Mouse (Mus musculus): Measurements from ENCODE around the gene Thra. TPM values are rescaled to one million over a fixed set of nuclear protein-coding genes. Genes with fewer than 3 reads are reported as not detected.
A peak's percentile ranks its signal among the peaks of the same experiment; 100 is the strongest.

Thra gene
- polyA plus RNA-seq, 1 experiment, result 37.6 TPM

DNA sequence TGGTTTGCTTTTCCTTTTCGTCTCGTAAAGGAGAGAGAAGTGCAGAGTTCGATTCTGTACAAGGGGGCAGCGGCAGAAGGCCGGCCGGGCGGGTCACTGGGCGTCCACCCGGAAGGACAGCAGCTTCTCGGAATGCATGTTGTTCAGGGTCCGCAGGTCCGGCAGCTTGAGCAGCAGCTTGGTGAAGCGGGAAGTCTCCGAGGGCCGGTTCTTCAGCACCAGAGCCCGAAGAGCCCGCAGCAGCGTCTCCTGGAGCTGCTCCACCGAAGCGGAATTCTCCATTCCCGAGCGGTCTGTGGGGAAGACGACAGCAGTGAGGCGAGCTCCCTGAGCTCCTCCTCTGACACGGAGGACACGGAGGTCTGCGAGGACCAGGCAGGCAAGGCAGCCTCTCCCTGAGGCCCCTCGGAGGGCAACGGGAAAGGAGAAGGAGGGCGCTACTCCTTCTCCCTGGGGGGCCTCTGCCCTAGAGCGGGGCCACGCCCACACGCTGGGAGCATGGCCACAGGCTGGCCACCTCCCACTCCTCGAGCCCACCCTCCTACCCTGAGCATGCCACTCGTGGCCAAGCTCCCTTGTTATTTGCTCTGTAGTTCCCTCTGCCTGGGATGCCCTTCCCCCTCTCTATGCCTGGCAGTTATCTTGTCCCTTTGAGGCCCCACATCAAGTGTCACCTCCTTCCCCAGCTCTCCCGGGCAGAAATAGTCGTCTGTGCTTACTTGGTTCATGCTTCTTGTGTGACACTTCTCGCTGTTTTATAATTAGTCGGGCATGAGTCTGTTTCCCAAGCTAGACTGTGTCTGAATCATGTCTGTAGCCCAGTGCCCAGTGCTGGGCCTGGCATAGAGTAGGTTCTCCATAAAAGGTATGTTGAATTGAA, 27.9 kb downstream of the Thra start:
- peaks cover 83% of the 10 kb centered on the region for H3K36me3 ChIP-seq (replicated peaks; ENCODE audit: low read length)
- no peak for TF ChIP-seq GATA1 (IDR thresholded peaks at IDR 0.05; ENCODE audit: borderline replicate concordance, low read length)
- TF ChIP-seq FLI1 (IDR thresholded peaks at IDR 0.05; ENCODE audit: low read length), result no peak
- H3K4me3 ChIP-seq (replicated peaks), result peak overlapping the region; percentile 84
- H3K27me3 ChIP-seq (replicated peaks), result no peaks in the 10 kb centered on the region
- peaks cover 100% of the 10 kb centered on the region for H3K4me1 ChIP-seq
- H3K9me3 ChIP-seq, result no peaks in the 10 kb centered on the region

DNA sequence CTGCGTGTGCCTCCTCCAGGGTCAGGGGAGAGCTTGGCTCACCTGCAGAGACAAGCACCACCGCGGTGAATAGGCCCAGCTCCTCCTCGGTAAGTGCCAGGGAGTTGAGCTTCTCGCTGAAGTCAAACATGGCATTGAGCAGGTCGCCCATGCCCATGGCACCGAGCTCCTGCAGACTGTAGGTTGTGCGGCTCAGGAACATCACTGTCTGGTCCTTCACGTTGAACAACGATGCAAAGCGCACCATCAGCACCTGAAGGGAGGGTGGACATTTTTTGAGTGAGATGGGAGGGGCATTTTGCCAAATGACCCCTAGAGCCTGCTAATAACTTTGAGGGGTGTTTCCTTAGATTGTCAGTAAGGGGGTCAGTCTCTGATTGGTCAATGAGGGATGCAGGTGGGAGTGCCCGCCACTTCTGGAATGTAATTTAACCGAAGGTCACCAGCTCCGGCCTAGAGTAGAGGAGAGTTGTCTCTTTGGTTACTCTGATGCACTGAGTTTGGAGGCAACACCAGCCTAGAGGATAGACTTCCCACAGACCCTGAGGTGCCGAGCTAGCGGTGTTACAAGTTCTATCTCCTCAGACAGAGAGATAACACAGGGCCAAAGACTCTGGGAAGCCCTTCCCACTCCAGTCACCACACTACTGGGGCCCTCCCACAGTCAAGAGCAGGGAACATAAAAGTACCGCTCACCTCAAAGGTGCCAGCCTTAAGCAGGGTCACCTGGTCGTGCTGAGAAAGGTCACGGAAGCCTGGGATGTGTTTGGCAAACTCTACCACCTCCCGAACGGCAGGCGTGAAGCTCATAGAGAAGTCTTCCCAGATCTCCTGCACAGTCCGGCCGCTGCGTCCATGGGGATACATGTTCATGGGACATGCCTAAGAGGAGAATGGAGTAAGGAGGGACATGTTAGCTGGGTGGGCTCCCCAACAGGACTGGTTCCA, 28.8 kb downstream of the Thra start:
- peak overlapping the region; percentile 84 for H3K4me3 ChIP-seq (replicated peaks)
- H3K36me3 ChIP-seq (replicated peaks; ENCODE audit: low read length), result peaks cover 74% of the 10 kb centered on the region
- H3K4me1 ChIP-seq, result peaks cover 99% of the 10 kb centered on the region
- TF ChIP-seq FLI1 (IDR thresholded peaks at IDR 0.05; ENCODE audit: low read length), result no peak
- no peak for TF ChIP-seq GATA1 (IDR thresholded peaks at IDR 0.05; ENCODE audit: borderline replicate concordance, low read length)
- H3K27me3 ChIP-seq (replicated peaks), result no peaks in the 10 kb centered on the region
- no peaks in the 10 kb centered on the region for H3K9me3 ChIP-seq

DNA sequence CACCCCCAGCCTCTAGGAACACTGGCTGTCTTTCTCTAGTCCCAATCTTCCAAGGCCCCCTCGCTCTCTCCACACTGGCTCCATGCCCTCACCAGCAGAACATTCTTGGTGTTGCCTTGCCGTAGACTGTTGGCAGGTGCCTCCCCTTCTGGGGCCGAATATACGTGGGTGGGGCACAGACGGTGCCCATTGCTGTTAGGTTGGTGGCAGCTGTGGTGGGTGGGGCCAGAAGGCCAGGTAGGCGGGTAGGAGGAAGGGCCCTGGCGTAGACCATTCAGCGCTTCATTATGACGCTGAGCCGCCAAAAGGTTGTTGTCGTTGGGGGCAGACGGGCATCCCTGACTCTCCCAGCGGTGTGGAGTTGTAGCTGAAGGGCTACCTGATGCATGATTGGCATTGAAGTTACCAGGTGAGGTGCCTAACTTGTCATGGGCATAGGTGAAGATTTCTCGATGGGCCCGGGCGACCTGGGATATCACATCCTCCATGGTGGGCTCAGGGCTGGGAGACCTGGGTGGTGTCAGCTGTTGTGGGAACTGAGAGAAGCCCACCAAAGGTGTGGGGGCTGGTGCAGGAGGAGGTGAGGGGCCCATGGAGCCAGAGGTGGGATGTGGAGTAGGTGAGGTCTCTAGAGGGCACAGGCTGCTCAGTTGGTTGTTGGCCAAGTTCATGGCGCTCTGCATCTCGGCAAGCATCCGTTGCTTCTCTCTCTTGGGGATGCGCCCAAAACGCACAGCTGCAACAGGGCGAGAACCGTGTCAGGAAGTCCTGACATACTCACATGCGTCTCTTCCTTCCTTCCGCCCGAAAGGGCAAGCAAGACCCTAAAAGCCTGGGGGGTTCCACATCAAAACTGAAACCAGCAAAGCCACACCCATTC, 29.9 kb downstream of the Thra start:
- Histone ChIP-seq H3K4me3 (replicated peaks) (no peak overlapping the region), H3K27me3 (replicated peaks) (no peaks in the 10 kb centered on the region), H3K4me1 (peaks cover 99% of the 10 kb centered on the region), H3K36me3 (replicated peaks; ENCODE audit: low read length) (peaks cover 63% of the 10 kb centered on the region), H3K9me3 (no peaks in the 10 kb centered on the region)
- TF ChIP-seq FLI1 (IDR thresholded peaks at IDR 0.05; ENCODE audit: low read length) (no peak), GATA1 (IDR thresholded peaks at IDR 0.05; ENCODE audit: borderline replicate concordance, low read length) (no peak)

DNA sequence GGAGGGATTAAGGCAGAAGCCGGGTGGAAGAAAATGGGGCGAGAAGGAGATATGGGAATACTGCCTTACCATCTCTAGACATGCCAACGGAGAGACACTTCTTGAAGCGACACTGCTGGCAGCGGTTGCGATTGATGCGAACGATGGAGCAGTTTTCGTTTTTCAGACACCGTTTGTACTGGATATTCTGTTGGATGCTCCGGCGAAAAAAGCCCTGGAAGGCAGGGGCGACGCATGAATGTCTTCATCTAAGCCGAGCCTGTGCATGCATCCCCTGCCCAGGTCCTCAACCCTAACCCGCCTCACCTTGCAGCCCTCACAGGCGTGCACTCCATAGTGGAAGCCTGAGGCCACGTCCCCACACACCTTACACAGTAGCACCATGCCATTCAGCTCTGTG, 30.7 kb downstream of the Thra start:
- peaks cover 99% of the 10 kb centered on the region for H3K4me1 ChIP-seq
- H3K9me3 ChIP-seq, result no peaks in the 10 kb centered on the region
- H3K4me3 ChIP-seq (replicated peaks), result peak overlapping the region; percentile 51
- TF ChIP-seq FLI1 (IDR thresholded peaks at IDR 0.05; ENCODE audit: low read length) (no peak), GATA1 (IDR thresholded peaks at IDR 0.05; ENCODE audit: borderline replicate concordance, low read length) (no peak)
- H3K36me3 ChIP-seq (replicated peaks; ENCODE audit: low read length), result peaks cover 56% of the 10 kb centered on the region
- no peaks in the 10 kb centered on the region for H3K27me3 ChIP-seq (replicated peaks)

DNA sequence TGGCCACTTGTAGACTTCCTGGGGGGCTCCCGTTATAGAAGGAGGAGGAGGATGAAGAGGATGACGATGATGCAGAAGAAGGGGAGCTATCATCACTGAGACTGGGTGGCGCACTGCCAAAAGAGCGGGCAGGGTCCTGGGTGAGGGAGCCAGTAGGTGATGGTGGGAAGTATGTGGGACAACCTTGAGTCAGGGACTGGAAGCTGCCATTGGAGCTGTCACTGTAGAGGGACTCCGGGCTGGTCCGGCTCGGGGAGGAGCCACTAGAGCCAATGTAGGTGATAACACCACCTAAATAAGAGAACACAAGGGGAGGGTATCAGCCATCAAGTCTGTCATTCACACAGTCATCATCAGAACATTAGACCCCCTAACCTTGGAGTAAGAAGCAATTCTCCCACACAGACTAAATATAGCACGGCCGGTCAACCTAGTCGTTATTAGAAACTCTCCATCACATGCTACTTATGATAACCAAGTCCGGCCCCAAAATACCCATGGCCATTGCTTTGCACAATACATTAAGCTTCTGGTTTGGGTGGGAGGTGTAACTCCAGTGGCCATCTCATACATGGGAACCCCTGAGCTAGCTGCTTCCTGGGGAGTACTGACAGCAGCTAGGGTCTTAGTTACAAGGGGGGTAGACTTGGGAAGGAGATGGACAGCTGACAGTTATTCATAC, 31.5 kb downstream of the Thra start:
- peaks cover 99% of the 10 kb centered on the region for H3K4me1 ChIP-seq
- H3K27me3 ChIP-seq (replicated peaks), result no peaks in the 10 kb centered on the region

DNA sequence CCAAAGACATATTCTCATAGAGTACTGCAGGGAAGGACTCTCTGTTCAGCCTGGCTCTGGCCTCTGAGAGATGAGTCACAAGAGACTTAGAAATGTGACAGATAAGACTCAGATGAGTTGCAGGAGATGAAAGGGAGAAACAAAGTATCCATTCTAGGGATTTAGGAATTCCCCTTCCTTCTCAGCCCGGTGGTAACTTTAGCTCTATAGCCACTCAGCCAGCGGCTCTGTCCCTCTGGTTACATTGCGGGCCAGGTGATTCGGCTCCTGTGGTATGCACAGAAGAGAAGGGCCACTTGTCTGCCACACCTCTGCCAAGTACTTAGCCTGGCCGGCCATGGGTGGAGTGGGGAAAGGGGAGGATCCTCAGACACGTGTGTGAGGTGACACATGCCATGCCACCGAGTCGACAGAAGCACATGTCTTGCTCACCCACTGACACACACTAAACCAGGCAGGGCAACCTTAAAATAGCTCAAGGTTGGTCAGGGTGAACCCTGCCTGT, 32.3 kb downstream of the Thra start:
- Histone ChIP-seq H3K4me3 (replicated peaks) (peak overlapping the region; percentile 92), H3K36me3 (replicated peaks; ENCODE audit: low read length) (peaks cover 45% of the 10 kb centered on the region), H3K4me1 (peaks cover 99% of the 10 kb centered on the region), H3K27me3 (replicated peaks) (no peaks in the 10 kb centered on the region), H3K9me3 (no peaks in the 10 kb centered on the region)
- TF ChIP-seq FLI1 (IDR thresholded peaks at IDR 0.05; ENCODE audit: low read length), result no peak
- no peak for TF ChIP-seq GATA1 (IDR thresholded peaks at IDR 0.05; ENCODE audit: borderline replicate concordance, low read length)

More for the DNA sequence above, 31.5 kb downstream of the Thra start:
- TF ChIP-seq FLI1 (IDR thresholded peaks at IDR 0.05; ENCODE audit: low read length), result no peak
- TF ChIP-seq GATA1 (IDR thresholded peaks at IDR 0.05; ENCODE audit: borderline replicate concordance, low read length), result no peak
- Histone ChIP-seq H3K9me3 (no peaks in the 10 kb centered on the region), H3K4me3 (replicated peaks) (peak overlapping the region; percentile 92), H3K36me3 (replicated peaks; ENCODE audit: low read length) (peaks cover 49% of the 10 kb centered on the region)

DNA sequence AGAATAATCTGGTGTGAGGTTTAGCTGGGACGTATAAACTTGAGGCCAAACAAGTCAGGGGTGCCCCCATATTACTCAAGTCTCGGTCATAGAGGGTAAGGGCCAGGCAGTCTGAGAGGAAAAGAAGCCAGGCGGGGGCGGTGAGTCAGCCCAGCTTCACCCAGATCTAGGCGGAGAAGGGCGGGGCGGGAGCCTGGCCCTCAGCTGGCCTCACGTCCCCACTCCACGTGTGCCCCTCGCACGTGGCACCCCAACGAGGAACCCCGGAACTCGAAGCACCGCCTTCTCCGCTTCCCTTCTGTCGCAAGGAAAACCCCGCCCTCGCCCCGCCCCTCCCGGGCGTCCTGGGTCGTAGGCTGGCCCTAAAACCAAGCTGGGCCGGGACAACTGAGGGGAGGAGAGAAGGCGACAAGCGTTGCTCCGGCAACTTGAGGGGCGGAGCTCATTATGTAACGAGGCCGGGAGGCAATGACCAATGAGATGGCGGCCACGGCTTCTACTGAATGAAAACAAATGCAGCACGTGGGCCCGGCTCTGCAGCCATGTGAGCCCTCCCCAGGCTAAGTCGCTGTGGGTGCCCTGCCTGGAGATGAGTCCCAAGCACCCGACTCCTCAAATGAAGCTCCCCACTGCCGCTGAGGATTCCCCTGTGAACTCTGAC, 33.3 kb downstream of the Thra start:
- Histone ChIP-seq H3K27me3 (replicated peaks) (no peaks in the 10 kb centered on the region), H3K36me3 (replicated peaks; ENCODE audit: low read length) (peaks cover 35% of the 10 kb centered on the region), H3K9me3 (no peaks in the 10 kb centered on the region), H3K4me1 (peaks cover 97% of the 10 kb centered on the region), H3K4me3 (replicated peaks) (peak overlapping the region; percentile 92)
- TF ChIP-seq GATA1 (IDR thresholded peaks at IDR 0.05; ENCODE audit: borderline replicate concordance, low read length), result no peak
- no peak for TF ChIP-seq FLI1 (IDR thresholded peaks at IDR 0.05; ENCODE audit: low read length)
